Comparison of ENCODE assay signal across 8 mouse cellular contexts in genomic region chr15:6386159-6386951, GRCm38 (mm10). TPM values are rescaled to one million over a fixed set of nuclear protein-coding genes. Genes with fewer than 3 reads are reported as not detected.
DNase-seq lines count a peak whose midpoint lies in the region; ATAC-seq and TF ChIP-seq lines count a peak whose summit lies in the region.

No protein-coding gene starts in this region.

- no peak for TF ChIP-seq POLR2A in small intestine, adult 2 months (IDR thresholded peaks at IDR 0.05; ENCODE audit: low read depth, low read length)

- H3K27ac ChIP-seq in midbrain, embryonic 10.5 days (replicated peaks): peak overlapping the region; percentile 86
- no peak overlapping the region for H3K27ac ChIP-seq in small intestine, adult 2 months (ENCODE audit: insufficient read depth, low read depth, low read length)

- intact Hi-C loops in left cerebral cortex, postnatal 4 days (cut with DNase I): loop anchor here (10.0 kb wide), 1 partner anchor 188 kb away; no protein-coding TSS in a partner anchor

- WGBS in midbrain, embryonic 10.5 days: 3% methylated on average over 49 of the region's 49 CpGs
- WGBS in small intestine, adult 2 months: 5% methylated on average over 49 of the region's 49 CpGs

- peaks cover 49% of the 10 kb centered on the region for H3K4me1 ChIP-seq in midbrain, embryonic 10.5 days
- H3K4me1 ChIP-seq in small intestine, adult 2 months (ENCODE audit: control insufficient read depth, insufficient read depth, insufficient read length, low read length): 0 out of 2 replicates have a peak, but pooled peaks cover 2% of the 10 kb centered on the region

- H3K4me3 ChIP-seq in midbrain, embryonic 10.5 days: peak overlapping the region; percentile 60
- peak overlapping the region; percentile 57 for H3K4me3 ChIP-seq in small intestine, adult 2 months (ENCODE audit: low read depth, low read length)

- H3K27me3 ChIP-seq in midbrain, embryonic 10.5 days (ENCODE audit: low read depth, poor library complexity, severe bottlenecking): no peaks in the 10 kb centered on the region
- no peaks in the 10 kb centered on the region for H3K27me3 ChIP-seq in small intestine, adult 2 months (ENCODE audit: control insufficient read depth, insufficient read depth, low read length)

- DNase-seq in adrenal gland, postnatal 14 days: peak; percentile 92
- peak; percentile 89 for DNase-seq in embryo, embryonic 9.5 days (ENCODE audit: extremely low spot score)
- DNase-seq in heart, adult 11 months: peak; percentile 99
- peak; percentile 93 for DNase-seq in kidney, adult 11 months
- peak; percentile 72 for DNase-seq in left cerebral cortex, postnatal 4 days
- peak; percentile 85 for DNase-seq in midbrain, embryonic 10.5 days (ENCODE audit: low spot score)

- ATAC-seq in monocyte, adult 5-6 weeks (replicated peaks; ENCODE audit: insufficient number of reproducible peaks, low FRiP score, low TSS enrichment, poor library complexity, severe bottlenecking): no peak

- H3K9me3 ChIP-seq in midbrain, embryonic 10.5 days (replicated peaks): no peaks in the 10 kb centered on the region

- TF ChIP-seq CTCF in small intestine, adult 2 months (IDR thresholded peaks at IDR 0.05; ENCODE audit: extremely low read depth, insufficient read length, insufficient replicate concordance, low read depth, low read length): peak; percentile 41; the same call in 1 of the 2 replicates

- H3K36me3 ChIP-seq in midbrain, embryonic 10.5 days: no peaks in the 10 kb centered on the region
- no peaks in the 10 kb centered on the region for H3K36me3 ChIP-seq in small intestine, adult 2 months (ENCODE audit: control insufficient read depth, insufficient read depth, low read length)

RNA-seq across cellular contexts. Expression of gene C9, which starts 58.8 kb away (rescaled TPM):
- 0.90 and 12.9 TPM in 2 replicates for total RNA-seq in adrenal gland, postnatal 14 days (2021)
- not detected for total RNA-seq in left cerebral cortex, postnatal 4 days (2021)
- polyA plus RNA-seq in midbrain, embryonic 10.5 days (2016; fragmentation: Nextera tagmentation; extraction: Ambion mirVana): not detected in 2 replicates
- not detected in 2 replicates for polyA plus RNA-seq in small intestine, adult 2 months (2012; rRNA removed)
- total RNA-seq in monocyte, adult 5-6 weeks (2017): not detected in 3 replicates
